Mouse (Mus musculus) midbrain, postnatal 0 days (tissue): Measurements from ENCODE around the gene Slc6a21. TPM values are rescaled to one million over a fixed set of nuclear protein-coding genes. Genes with fewer than 3 reads are reported as not detected.

Experiments
- ATAC-seq: fragments of 200-750 bp; cut with Nextera tagmentation; 2 replicates; pipeline ENCODE4 v1.8.0; 2017; ENCODE audit warnings: moderate number of reproducible peaks, mild to moderate bottlenecking, moderate TSS enrichment, moderate library complexity; ENCODE audit not compliant: low FRiP score
- DNase-seq: peaks from one replicate; pipeline ENCODE4 v3.0.0-alpha.2; 2015; ENCODE audit warnings: low spot score
- H3K27ac ChIP-seq: fragments of 300-500 bp; sonication (generic); 2 replicates; pipeline ENCODE4 v1.5.1; 2014; ENCODE audit warnings: low read depth, mild to moderate bottlenecking, low read length, mixed read lengths
- H3K27me3 ChIP-seq: fragments of 300-500 bp; sonication (generic); 2 replicates; pipeline ENCODE4 v1.6.1; 2014; ENCODE audit warnings: low read length, control low read depth, mixed read lengths; ENCODE audit not compliant: insufficient read depth
- H3K36me3 ChIP-seq: fragments of 300-500 bp; sonication (generic); 2 replicates; pipeline ENCODE4 v1.6.1; 2014; ENCODE audit warnings: low read length, control low read depth, mixed read lengths; ENCODE audit not compliant: insufficient read depth
- H3K4me1 ChIP-seq: fragments of 300-500 bp; sonication (generic); 2 replicates; pipeline ENCODE4 v1.6.1; 2014; ENCODE audit warnings: mild to moderate bottlenecking, control low read depth, antibody characterized with exemption, low read length, mixed read lengths; ENCODE audit not compliant: insufficient read depth
- H3K4me2 ChIP-seq: fragments of 300-500 bp; sonication (generic); 2 replicates; pipeline ENCODE4 v1.6.1; 2014; ENCODE audit warnings: low read depth, mild to moderate bottlenecking, low read length, mixed read lengths; ENCODE audit not compliant: poor library complexity, severe bottlenecking
- H3K4me3 ChIP-seq: fragments of 300-500 bp; sonication (generic); 2 replicates; pipeline ENCODE4 v1.5.1; 2014; ENCODE audit warnings: low read depth, mild to moderate bottlenecking, low read length, moderate library complexity
- H3K9ac ChIP-seq: fragments of 300-500 bp; sonication (generic); replicated peaks from 2 replicates; pipeline ENCODE4 v1.6.1; 2014; ENCODE audit warnings: mild to moderate bottlenecking, low read length, moderate library complexity, mixed read lengths; ENCODE audit not compliant: poor library complexity, severe bottlenecking
- H3K9me3 ChIP-seq: fragments of 300-500 bp; sonication (generic); 2 replicates; pipeline ENCODE4 v1.6.1; 2016; ENCODE audit warnings: low read length, control low read depth
- CTCF ChIP-seq: IDR thresholded peaks from 2 replicates; pipeline ENCODE4 v1.5.1; 2016; ENCODE audit warnings: antibody characterized with exemption, mild to moderate bottlenecking
- WGBS: fragments of 180-500 bp; shearing (Covaris S2); extraction: QIAGEN DNeasy Blood & Tissue Kit; methylation state at CpG from one replicate; pipeline ENCODE4 v1.1.7; 2014; 5-methylcytosine and 5-hydroxymethylcytosine counted together
- polyA plus RNA-seq: library from polyadenylated mRNA; unstranded; fragments of >200 nt; fragmentation: Nextera tagmentation; extraction: Ambion mirVana; gene quantifications from 2 replicates; pipeline ENCODE4 v1.2.1, GENCODE M21; 2015
- total RNA-seq: library from RNA; depleted of rRNA; stranded (reverse); fragments of >200 nt; gene quantifications from 2 replicates; pipeline ENCODE4 v1.2.3, GENCODE M21; 2014

Slc6a21 gene
- total and polyA plus RNA-seq, 2 experiments from 2014 or later = not detected

DNA sequence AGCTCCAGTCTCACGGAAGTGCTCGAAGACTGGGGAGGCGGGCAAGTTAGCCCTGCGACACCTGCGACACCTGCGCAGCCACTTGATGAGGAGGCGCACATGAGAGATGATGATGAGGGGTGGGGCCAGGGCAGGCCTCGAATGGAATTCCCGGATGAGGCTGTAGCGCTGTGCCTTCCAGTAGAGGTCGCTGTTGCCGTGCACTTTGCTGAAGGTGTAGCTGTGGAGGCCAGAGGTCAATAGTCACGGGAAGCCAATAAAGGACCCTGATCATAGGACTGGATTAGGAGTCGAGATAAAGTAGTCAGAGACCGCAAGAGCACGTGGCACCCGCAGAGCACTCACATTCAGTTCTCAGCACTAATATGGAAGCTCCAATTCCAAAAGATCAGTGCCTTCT, 28.0 kb downstream of the Slc6a21 start:
- Histone ChIP-seq H3K4me2 (peak overlapping the region; percentile 35), H3K27ac (no peak overlapping the region), H3K27me3 (no peaks in the 10 kb centered on the region), H3K9ac (peak overlapping the region; percentile 36; the same call in 1 of the 2 replicates), H3K4me1 (peaks cover 4% of the 10 kb centered on the region; the same call in 1 of the 2 replicates), H3K36me3 (peaks cover 12% of the 10 kb centered on the region; the same call in 1 of the 2 replicates), H3K4me3 (peak overlapping the region; percentile 9; the same call in 1 of the 2 replicates), H3K9me3 (no peaks in the 10 kb centered on the region)
- WGBS = 8% methylated on average over 17 of the region's 17 CpGs
- ATAC-seq = peak; percentile 61
- peak; percentile 76 for DNase-seq
- TF ChIP-seq CTCF = peak; percentile 88

DNA sequence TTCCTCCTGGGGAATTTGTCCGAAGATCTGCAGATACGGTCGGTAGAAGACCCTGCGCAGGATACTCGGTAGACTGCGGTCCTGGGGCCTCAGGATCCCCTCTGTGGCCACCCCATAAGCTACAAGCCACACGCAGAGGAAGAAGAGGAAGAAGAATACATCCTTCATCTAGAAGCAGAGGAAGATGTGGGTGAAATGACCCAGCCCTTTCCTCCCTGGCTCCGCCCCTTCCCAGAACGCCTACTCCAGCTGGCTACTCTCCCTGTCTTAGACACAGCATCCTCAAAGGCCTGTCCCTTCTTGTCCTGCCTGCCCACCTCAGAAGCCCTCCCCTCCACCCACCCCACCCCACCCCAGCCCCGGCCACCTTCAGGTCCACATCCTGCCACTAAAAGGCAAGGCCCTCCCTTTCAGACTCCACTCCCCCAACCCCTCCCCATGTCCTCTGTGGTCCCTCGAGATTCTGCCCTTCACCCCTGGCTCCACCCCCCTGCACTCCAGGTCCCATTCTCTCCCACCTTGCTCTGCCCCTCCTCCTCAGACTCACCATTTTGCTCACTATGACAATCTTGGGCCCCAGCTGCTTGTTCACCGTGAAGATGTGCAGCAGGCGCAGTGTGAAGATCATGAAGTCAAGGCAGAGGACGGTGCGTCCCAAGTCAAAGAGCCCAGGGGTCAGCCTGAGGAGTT, 31.4 kb downstream of the Slc6a21 start:
- ATAC-seq (no peak; the same call in 1 of the 2 replicates), DNase-seq (no peak)
- no peaks in the 10 kb centered on the region for H3K9me3 ChIP-seq
- H3K27me3 ChIP-seq = no peaks in the 10 kb centered on the region
- no peak overlapping the region for H3K27ac ChIP-seq
- peaks cover 7% of the 10 kb centered on the region; the same call in 1 of the 2 replicates for H3K36me3 ChIP-seq
- no peaks in the 10 kb centered on the region for H3K4me1 ChIP-seq
- no peak overlapping the region for H3K4me3 ChIP-seq
- no peak overlapping the region for H3K9ac ChIP-seq
- no peak for TF ChIP-seq CTCF
- H3K4me2 ChIP-seq = no peak overlapping the region
- WGBS = 73% methylated on average over 15 of the region's 15 CpGs

DNA sequence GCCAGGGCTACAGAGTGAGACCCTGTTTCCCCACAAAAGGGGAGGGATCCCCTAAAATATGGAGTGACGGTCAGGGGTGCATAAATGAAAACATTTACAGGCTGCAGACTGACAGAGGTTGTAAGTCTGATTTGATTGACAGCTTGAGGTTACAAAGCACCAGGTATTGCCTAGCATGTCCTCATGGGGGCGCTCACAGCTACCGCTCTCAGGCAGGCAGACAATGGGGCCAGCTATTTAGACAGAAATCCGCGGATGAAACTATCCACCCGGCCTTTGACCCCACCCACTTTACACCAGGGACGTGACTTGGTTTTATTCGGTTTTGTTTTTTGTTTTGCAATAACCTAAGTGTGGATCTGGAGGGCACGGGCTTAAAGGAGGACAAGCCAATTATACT, 32.1 kb downstream of the Slc6a21 start:
- 11% methylated on average over 9 of the region's 9 CpGs for WGBS
- H3K27me3 ChIP-seq = no peaks in the 10 kb centered on the region
- no peaks in the 10 kb centered on the region for H3K4me1 ChIP-seq
- H3K36me3 ChIP-seq = peaks cover 7% of the 10 kb centered on the region; the same call in 1 of the 2 replicates
- no peak overlapping the region for H3K4me2 ChIP-seq
- no peak overlapping the region for H3K9ac ChIP-seq
- no peak overlapping the region for H3K27ac ChIP-seq
- ATAC-seq = no peak
- peak; percentile 53 for DNase-seq
- H3K9me3 ChIP-seq = no peaks in the 10 kb centered on the region
- H3K4me3 ChIP-seq = no peak overlapping the region
- peak; percentile 74 for TF ChIP-seq CTCF

DNA sequence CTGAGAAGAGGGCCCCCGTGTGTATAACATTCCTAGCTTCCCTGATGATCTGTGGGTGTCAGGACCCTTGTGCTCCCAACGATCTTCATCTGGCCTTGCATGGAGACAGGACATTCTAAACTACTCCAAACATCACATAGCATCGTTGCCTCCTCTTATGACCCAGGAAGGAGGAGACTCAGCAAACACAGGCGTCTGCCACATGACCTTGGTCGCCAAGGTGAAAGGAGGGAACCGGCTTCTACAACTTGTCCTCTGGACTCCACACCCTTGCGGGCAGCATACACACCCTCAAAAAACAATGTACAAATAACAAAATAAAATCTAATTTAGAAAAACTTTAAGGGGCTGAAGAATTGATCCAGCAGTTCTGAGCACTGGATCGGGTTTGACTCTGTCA, 34.7 kb downstream of the Slc6a21 start:
- peaks cover 7% of the 10 kb centered on the region; the same call in 1 of the 2 replicates for H3K36me3 ChIP-seq
- 73% methylated on average over 8 of the region's 8 CpGs for WGBS
- no peak overlapping the region for H3K4me2 ChIP-seq
- no peak for DNase-seq
- H3K27me3 ChIP-seq = no peaks in the 10 kb centered on the region
- no peak overlapping the region for H3K4me3 ChIP-seq
- H3K9me3 ChIP-seq = no peaks in the 10 kb centered on the region
- no peaks in the 10 kb centered on the region for H3K4me1 ChIP-seq
- no peak overlapping the region for H3K27ac ChIP-seq
- TF ChIP-seq CTCF = no peak
- H3K9ac ChIP-seq = no peak overlapping the region
- ATAC-seq = no peak

DNA sequence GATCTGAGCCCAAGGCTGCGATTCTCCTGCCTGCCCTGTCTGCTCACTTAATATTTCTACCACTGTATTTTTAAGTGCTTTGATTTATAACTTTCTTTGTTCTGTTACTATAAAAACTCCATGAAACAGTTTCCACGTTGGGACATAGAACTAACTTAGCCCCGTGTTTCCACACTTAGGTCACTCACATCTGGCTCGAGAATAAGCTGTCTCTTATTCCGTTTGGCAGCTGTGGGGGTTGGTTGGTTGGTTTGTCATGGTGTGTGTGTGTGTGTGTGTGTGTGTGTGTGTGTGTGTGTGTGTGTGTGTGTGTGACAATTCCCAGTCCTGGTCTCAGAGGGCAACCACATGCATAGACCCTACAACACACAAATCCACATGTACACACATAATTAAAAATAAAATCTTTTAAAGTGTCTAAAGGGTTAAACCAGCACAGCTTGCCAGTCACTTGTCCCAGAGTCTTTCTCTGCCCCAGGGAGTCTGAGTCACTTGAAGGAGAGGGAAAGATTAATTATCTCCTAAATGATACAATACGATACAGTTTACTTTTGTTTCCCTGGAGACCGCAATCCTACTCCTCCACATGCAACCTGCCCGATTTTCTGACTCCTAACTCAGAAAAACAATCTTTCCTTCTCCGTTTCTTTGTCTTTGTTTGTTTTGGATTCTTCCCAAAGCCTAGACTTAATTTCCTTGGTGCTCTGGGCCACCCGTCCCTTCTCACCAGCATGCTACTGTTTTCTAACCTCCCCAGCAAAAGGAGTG, 35.6 kb downstream of the Slc6a21 start:
- WGBS = 32% methylated on average over 10 of the region's 10 CpGs
- 0 out of 2 replicates have a peak overlapping the region, but pooled peaks have one; percentile 18 for H3K27ac ChIP-seq

DNA sequence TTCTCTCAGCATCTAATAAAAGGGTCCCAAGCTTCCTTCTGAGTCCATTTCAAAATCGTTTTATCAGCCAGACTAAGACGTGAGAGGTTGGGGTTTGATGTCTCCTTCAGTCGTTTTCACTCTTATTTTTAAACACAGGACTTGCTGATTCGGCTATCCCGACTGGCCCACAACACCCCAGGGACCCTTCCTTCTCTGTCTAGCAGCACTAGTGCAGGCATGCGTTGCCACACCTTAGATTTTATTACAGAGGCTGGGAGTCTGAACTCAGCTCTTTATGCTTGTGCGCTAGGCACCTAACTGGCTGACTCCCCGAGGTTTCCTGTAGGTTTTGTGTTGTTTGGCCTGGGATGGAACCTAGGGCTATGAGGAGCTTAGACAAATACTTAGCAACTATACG, 36.2 kb downstream of the Slc6a21 start:
- no peak overlapping the region for H3K4me3 ChIP-seq
- no peaks in the 10 kb centered on the region for H3K4me1 ChIP-seq
- no peak overlapping the region for H3K4me2 ChIP-seq
- no peak for DNase-seq
- H3K27ac ChIP-seq = 0 out of 2 replicates have a peak overlapping the region, but pooled peaks have one; percentile 18
- 40% methylated on average over 9 of the region's 9 CpGs for WGBS
- H3K9ac ChIP-seq = no peak overlapping the region
- ATAC-seq = no peak
- TF ChIP-seq CTCF = no peak
- H3K27me3 ChIP-seq = no peaks in the 10 kb centered on the region
- H3K9me3 ChIP-seq = no peaks in the 10 kb centered on the region
- peaks cover 13% of the 10 kb centered on the region for H3K36me3 ChIP-seq

More for the DNA sequence above, 35.6 kb downstream of the Slc6a21 start:
- Histone ChIP-seq H3K4me1 (no peaks in the 10 kb centered on the region), H3K4me3 (no peak overlapping the region), H3K36me3 (peaks cover 12% of the 10 kb centered on the region; the same call in 1 of the 2 replicates), H3K4me2 (no peak overlapping the region), H3K27me3 (no peaks in the 10 kb centered on the region), H3K9ac (no peak overlapping the region), H3K9me3 (no peaks in the 10 kb centered on the region)
- TF ChIP-seq CTCF = no peak
- peak; percentile 29 for DNase-seq
- no peak for ATAC-seq
